Mouse (Mus musculus) bone marrow macrophage, adult 2 months (primary cell): ENCODE measurements around the gene Tnpo2.

ENCODE experiments used
- CTCF ChIP-seq: IDR thresholded peaks from 2 replicates; pipeline ENCODE4 v1.5.1; 2012; ENCODE audit warnings: low read depth, mild to moderate bottlenecking, low read length, moderate library complexity
- POLR2A ChIP-seq: IDR thresholded peaks from 2 replicates; pipeline ENCODE4 v1.6.1; 2012; ENCODE audit warnings: mild to moderate bottlenecking, low read depth, low read length, borderline replicate concordance

DNA sequence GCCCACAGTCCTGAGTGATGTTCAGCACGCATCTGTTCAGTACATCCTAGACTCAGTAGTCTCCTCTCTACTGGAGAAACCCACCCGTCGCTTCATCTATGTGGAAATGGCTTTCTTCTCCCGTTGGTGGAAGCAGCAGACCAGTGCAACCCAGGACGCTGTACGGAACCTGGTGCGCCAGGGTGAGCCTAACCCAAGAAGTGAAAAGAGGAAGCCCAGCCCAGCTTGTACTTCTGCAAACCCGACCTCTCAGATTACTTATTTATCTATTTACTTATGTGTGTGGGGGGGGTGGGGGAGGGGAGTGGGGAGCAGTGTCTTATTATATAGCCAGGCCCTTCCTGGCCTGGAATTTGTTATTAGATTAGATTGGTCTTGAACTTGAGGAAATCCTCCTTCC, 47.9 kb downstream of the Tnpo2 start:
- TF ChIP-seq CTCF (no peak), POLR2A (no peak)
